Mouse (Mus musculus): ENCODE results near the gene Gtf2a1l.

Gtf2a1l gene

GRCm38 (mm10) chr17:88752827-88753471 lies 84.5 kb downstream of the Gtf2a1l start:
- ChIA-PET CTCF (interaction anchor here in 3 of 4 experiments (0.6 to 1.0 kb wide), 5 partner anchors 18 to 1812 kb away, joined by 3 to 5 read pairs (median 3); no protein-coding TSS in a partner anchor), POLR2A (interaction anchor here (0.5 to 1.5 kb wide), 6 partner anchors 11 to 496 kb away, joined by 3 to 7 read pairs (median 3); no protein-coding TSS in a partner anchor)

GRCm38 (mm10) chr17:88753472-88753857 lies 85.0 kb downstream of the Gtf2a1l start:
- POLR2A ChIA-PET = interaction anchor here in 3 of 4 experiments (0.5 to 1.5 kb wide), 4 partner anchors 11 to 497 kb away, joined by 3 to 7 read pairs (median 4); no protein-coding TSS in a partner anchor
- CTCF ChIA-PET = interaction anchor here in 3 of 4 experiments (0.6 to 1.3 kb wide), 5 partner anchors 17 to 224 kb away, joined by 3 to 5 read pairs (median 4); partner anchors contain the start of gene Ppp1r21 (in 1 of the 3)

- ChIA-PET POLR2A (interaction anchor here in 1 of 4 experiments (1.1 kb wide), 1 partner anchor 8 kb away, joined by 3 read pairs; no protein-coding TSS in a partner anchor), CTCF (no interaction called here)
Measured at GRCm38 (mm10) chr17:88755776-88756175, 87.3 kb downstream of the Gtf2a1l start.

- ChIA-PET CTCF (no interaction called here), POLR2A (interaction anchor here in 1 of 4 experiments (0.6 kb wide), 1 partner anchor 55 kb away, joined by 12 read pairs; no protein-coding TSS in a partner anchor)
Measured at GRCm38 (mm10) chr17:88758003-88758437, 89.6 kb downstream of the Gtf2a1l start.

GRCm38 (mm10) chr17:88763396-88764135 lies 95.1 kb downstream of the Gtf2a1l start:
- ChIA-PET CTCF (no interaction called here), POLR2A (interaction anchor here in 3 of 4 experiments (0.6 to 1.1 kb wide), 5 partner anchors 8 to 790 kb away, joined by 3 read pairs; no protein-coding TSS in a partner anchor)

- ChIA-PET POLR2A (interaction anchor here in 3 of 4 experiments (0.6 to 1.1 kb wide), 6 partner anchors 9 to 790 kb away, joined by 3 to 4 read pairs (median 3); no protein-coding TSS in a partner anchor), CTCF (no interaction called here)
Measured at GRCm38 (mm10) chr17:88764136-88764485, 95.7 kb downstream of the Gtf2a1l start.

All from embryonic stem cell, embryonic (primary cell).